Mouse (Mus musculus) cortical plate, adult 2 months (tissue): ENCODE measurements around the gene Oas1d.

ENCODE experiments used
- CTCF ChIP-seq: fragments of 200-500 bp; IDR thresholded peaks from 2 replicates; pipeline ENCODE4 v1.5.1; 2011; ENCODE audit warnings: mild to moderate bottlenecking, control low read depth, low read length; ENCODE audit not compliant: insufficient read depth; ENCODE audit errors: extremely low read depth
- POLR2A ChIP-seq: fragments of 200-500 bp; IDR thresholded peaks from 2 replicates; pipeline ENCODE4 v1.6.1; 2011; ENCODE audit warnings: mild to moderate bottlenecking, low read length, control low read depth; ENCODE audit not compliant: insufficient read depth; ENCODE audit errors: extremely low read depth

- TF ChIP-seq POLR2A (no peak), CTCF (no peak)
These were observed 44.8 kb upstream of the Oas1d start for GRCm38 (mm10) chr5:120869436-120870015.
